Mouse (Mus musculus): ENCODE results near the gene Foxj3. TPM values are rescaled to one million over a fixed set of nuclear protein-coding genes. Genes with fewer than 3 reads are reported as not detected.
A peak's percentile ranks its signal among the peaks of the same experiment; 100 is the strongest.

Gene Foxj3
- polyA plus RNA-seq, 1 experiment, result 19.0 TPM

DNA sequence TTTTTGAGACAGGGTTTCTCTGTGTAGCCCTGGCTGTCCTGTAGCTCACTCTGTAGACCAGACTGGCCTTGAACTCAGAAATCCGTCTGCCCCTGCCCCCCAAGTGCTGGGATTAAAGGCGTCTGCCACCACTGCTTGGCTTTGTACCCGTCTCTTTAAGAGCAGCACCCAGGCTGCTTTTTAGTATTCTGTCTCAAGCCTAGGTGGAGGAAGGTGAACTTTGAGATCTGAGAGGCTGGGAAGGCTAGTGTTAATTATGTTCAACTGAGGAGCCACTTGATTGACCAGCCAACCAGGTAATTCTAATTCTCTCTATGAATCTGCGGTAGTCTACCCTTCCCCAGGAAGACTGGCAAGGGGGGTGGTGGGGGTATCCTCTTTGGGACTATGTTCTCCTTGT is 632 bp downstream of the Foxj3 start:
- WGBS, result 64% methylated on average over 4 of the region's 4 CpGs
- Histone ChIP-seq H3K27me3 (ENCODE audit: control insufficient read depth, insufficient read depth, low read length) (no peaks in the 10 kb centered on the region), H3K27ac (ENCODE audit: insufficient read depth, low read depth, low read length) (peak overlapping the region; percentile 97), H3K4me3 (ENCODE audit: low read depth, low read length) (peak overlapping the region; percentile 26; the same call in 1 of the 2 replicates), H3K36me3 (ENCODE audit: control insufficient read depth, insufficient read depth, low read length) (no peaks in the 10 kb centered on the region), H3K4me1 (ENCODE audit: control insufficient read depth, insufficient read depth, insufficient read length, low read length) (peaks cover 5% of the 10 kb centered on the region; the same call in 1 of the 2 replicates)
- TF ChIP-seq POLR2A (IDR thresholded peaks at IDR 0.05; ENCODE audit: low read depth, low read length) (no peak), CTCF (IDR thresholded peaks at IDR 0.05; ENCODE audit: extremely low read depth, insufficient read length, insufficient replicate concordance, low read depth, low read length) (no peak)

DNA sequence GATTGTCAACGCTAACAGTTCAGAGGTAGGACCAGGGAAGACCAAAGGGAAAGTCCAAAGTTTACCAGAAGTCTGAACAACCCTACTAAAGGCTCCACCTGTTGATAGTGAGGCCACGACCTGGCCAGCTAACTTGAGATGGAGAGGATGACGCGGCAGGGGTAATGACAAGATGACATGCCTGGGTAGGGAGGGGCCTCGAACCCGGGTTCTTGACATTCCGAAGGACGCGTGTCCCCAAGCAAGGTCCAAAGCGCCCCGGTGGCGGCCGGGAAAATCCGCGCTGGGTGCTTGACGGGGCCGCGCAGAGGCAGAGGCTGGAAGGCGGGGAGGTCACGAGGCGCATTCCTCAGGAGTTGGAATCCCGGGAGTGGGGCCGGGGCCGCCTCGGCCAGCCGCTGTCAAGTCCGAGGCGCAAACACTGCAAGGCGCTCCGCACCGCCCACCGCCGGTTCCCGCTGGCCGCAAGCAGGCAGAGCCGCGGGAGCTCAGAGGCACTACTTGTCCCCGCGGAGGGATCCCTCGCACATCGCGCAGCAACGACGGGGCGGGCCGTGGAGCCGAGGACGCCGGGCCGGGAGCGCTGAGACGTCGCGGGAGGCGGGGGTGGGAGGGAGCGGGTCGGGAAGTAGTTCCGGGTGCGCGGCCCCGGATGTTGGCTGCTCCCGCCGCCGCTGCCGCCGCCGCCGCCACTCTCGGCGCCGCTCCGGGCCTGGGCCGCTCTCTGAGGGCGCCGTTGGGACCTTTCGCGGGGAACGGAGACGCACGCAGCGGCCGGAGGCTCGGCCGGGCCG is 2.4 kb downstream of the Foxj3 start, which contains the start of gene Frg2f1:
Gene Frg2f1 (minus strand): TSS at position 499 of the 794 bp plus-strand sequence.
- no peaks in the 10 kb centered on the region for H3K27me3 ChIP-seq (ENCODE audit: control insufficient read depth, insufficient read depth, low read length)
- TF ChIP-seq CTCF (IDR thresholded peaks at IDR 0.05; ENCODE audit: extremely low read depth, insufficient read length, insufficient replicate concordance, low read depth, low read length), result no peak
- no peak for TF ChIP-seq POLR2A (IDR thresholded peaks at IDR 0.05; ENCODE audit: low read depth, low read length)
- WGBS, result 1% methylated on average over 83 of the region's 85 CpGs
- H3K27ac ChIP-seq (ENCODE audit: insufficient read depth, low read depth, low read length), result peak within 1 kb of the TSS; percentile 97
- peaks cover 5% of the 10 kb centered on the region; the same call in 1 of the 2 replicates for H3K4me1 ChIP-seq (ENCODE audit: control insufficient read depth, insufficient read depth, insufficient read length, low read length)
- no peaks in the 10 kb centered on the region for H3K36me3 ChIP-seq (ENCODE audit: control insufficient read depth, insufficient read depth, low read length)
- peak within 1 kb of the TSS; percentile 93 for H3K4me3 ChIP-seq (ENCODE audit: low read depth, low read length)

GRCm38 (mm10) chr4:119539836-119540532 is 3.2 kb downstream of the Foxj3 start:
- WGBS, result 1% methylated on average over 73 of the region's 76 CpGs
- Histone ChIP-seq H3K4me3 (ENCODE audit: low read depth, low read length) (peak overlapping the region; percentile 93), H3K36me3 (ENCODE audit: control insufficient read depth, insufficient read depth, low read length) (no peaks in the 10 kb centered on the region), H3K27me3 (ENCODE audit: control insufficient read depth, insufficient read depth, low read length) (no peaks in the 10 kb centered on the region), H3K27ac (ENCODE audit: insufficient read depth, low read depth, low read length) (peak overlapping the region; percentile 64), H3K4me1 (ENCODE audit: control insufficient read depth, insufficient read depth, insufficient read length, low read length) (peaks cover 5% of the 10 kb centered on the region; the same call in 1 of the 2 replicates)
- TF ChIP-seq CTCF (IDR thresholded peaks at IDR 0.05; ENCODE audit: extremely low read depth, insufficient read length, insufficient replicate concordance, low read depth, low read length), result no peak
- TF ChIP-seq POLR2A (IDR thresholded peaks at IDR 0.05; ENCODE audit: low read depth, low read length), result no peak

DNA sequence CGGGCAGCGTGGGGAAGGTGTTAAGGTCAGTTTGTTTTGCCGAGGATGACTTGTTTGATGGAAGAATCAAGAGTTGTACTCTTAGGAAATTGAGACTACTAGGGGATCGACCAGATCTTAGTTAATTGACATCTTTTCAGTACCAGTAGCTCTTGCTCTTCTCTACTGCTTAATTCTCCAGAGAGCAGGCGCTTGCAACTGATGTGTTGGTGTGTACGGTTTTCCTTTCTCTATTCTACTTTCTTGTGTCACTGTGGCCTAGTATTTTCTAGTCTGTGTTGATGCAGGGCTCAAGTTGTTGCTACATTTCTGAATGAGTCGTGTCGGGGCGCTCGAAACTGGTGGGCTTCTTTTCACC is 3.7 kb downstream of the Foxj3 start:
- H3K4me3 ChIP-seq (ENCODE audit: low read depth, low read length), result peak overlapping the region; percentile 93
- peaks cover 5% of the 10 kb centered on the region; the same call in 1 of the 2 replicates for H3K4me1 ChIP-seq (ENCODE audit: control insufficient read depth, insufficient read depth, insufficient read length, low read length)
- TF ChIP-seq CTCF (IDR thresholded peaks at IDR 0.05; ENCODE audit: extremely low read depth, insufficient read length, insufficient replicate concordance, low read depth, low read length) (no peak), POLR2A (IDR thresholded peaks at IDR 0.05; ENCODE audit: low read depth, low read length) (no peak)
- no peaks in the 10 kb centered on the region for H3K36me3 ChIP-seq (ENCODE audit: control insufficient read depth, insufficient read depth, low read length)
- whole genome bisulfite sequencing, result 6% methylated on average over 10 of the region's 10 CpGs
- H3K27ac ChIP-seq (ENCODE audit: insufficient read depth, low read depth, low read length), result no peak overlapping the region
- no peaks in the 10 kb centered on the region for H3K27me3 ChIP-seq (ENCODE audit: control insufficient read depth, insufficient read depth, low read length)

DNA sequence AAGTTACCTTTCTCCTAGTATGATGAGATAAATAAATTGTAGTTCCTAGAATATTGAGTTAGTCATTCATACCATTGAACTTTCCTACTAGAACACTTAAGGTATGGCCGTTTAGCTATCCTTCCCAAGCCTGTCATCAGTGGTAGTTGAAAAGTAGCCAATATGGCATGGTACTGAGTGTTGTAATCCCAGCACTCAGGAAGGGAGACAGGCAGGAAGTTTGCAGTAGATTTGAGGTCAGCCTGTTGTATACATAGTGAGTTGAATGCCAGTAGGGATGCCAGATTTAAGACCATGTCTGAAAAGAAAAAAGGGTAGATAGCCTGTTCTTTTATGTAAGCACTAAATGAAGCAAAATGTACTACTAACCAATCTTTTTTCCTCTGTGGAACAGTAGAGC is 14.1 kb downstream of the Foxj3 start:
- H3K4me1 ChIP-seq (ENCODE audit: control insufficient read depth, insufficient read depth, insufficient read length, low read length), result no peaks in the 10 kb centered on the region; the same call in none of the 2 replicates
- TF ChIP-seq CTCF (IDR thresholded peaks at IDR 0.05; ENCODE audit: extremely low read depth, insufficient read length, insufficient replicate concordance, low read depth, low read length) (no peak), POLR2A (IDR thresholded peaks at IDR 0.05; ENCODE audit: low read depth, low read length) (no peak)
- H3K36me3 ChIP-seq (ENCODE audit: control insufficient read depth, insufficient read depth, low read length), result no peaks in the 10 kb centered on the region
- no peak overlapping the region for H3K4me3 ChIP-seq (ENCODE audit: low read depth, low read length)
- WGBS, result 31% methylated on average over 1 of the region's 1 CpGs
- no peak overlapping the region for H3K27ac ChIP-seq (ENCODE audit: insufficient read depth, low read depth, low read length)
- no peaks in the 10 kb centered on the region for H3K27me3 ChIP-seq (ENCODE audit: control insufficient read depth, insufficient read depth, low read length)

DNA sequence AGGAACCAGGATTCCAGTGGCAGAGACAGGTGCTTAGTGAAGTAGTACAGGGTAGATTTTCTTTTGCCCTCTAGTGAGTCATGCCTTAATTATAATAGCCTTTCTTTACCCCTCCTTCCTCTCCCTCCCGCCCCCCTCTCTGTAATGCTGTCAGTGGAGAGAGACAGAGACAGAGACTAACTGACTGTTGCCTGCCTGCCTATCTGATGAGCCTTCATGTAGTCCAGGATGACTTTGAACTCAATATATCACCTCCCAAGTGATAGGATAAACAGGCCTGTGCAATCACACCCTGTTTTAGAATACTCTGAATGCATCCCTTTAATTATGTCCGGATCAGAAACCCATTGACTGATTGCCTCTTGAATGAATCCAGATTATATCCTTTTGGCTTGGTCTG is 18.7 kb downstream of the Foxj3 start:
- Histone ChIP-seq H3K4me3 (ENCODE audit: low read depth, low read length) (no peak overlapping the region), H3K36me3 (ENCODE audit: control insufficient read depth, insufficient read depth, low read length) (no peaks in the 10 kb centered on the region), H3K27ac (ENCODE audit: insufficient read depth, low read depth, low read length) (no peak overlapping the region), H3K27me3 (ENCODE audit: control insufficient read depth, insufficient read depth, low read length) (no peaks in the 10 kb centered on the region), H3K4me1 (ENCODE audit: control insufficient read depth, insufficient read depth, insufficient read length, low read length) (no peaks in the 10 kb centered on the region; the same call in none of the 2 replicates)
- WGBS, result 44% methylated on average over 2 of the region's 2 CpGs
- TF ChIP-seq POLR2A (IDR thresholded peaks at IDR 0.05; ENCODE audit: low read depth, low read length) (no peak), CTCF (IDR thresholded peaks at IDR 0.05; ENCODE audit: extremely low read depth, insufficient read length, insufficient replicate concordance, low read depth, low read length) (no peak)

- H3K27ac ChIP-seq (ENCODE audit: insufficient read depth, low read depth, low read length), result no peak overlapping the region
- peaks cover 2% of the 10 kb centered on the region; the same call in 1 of the 2 replicates for H3K36me3 ChIP-seq (ENCODE audit: control insufficient read depth, insufficient read depth, low read length)
- no peaks in the 10 kb centered on the region for H3K27me3 ChIP-seq (ENCODE audit: control insufficient read depth, insufficient read depth, low read length)
- TF ChIP-seq CTCF (IDR thresholded peaks at IDR 0.05; ENCODE audit: extremely low read depth, insufficient read length, insufficient replicate concordance, low read depth, low read length) (no peak), POLR2A (IDR thresholded peaks at IDR 0.05; ENCODE audit: low read depth, low read length) (no peak)
- H3K4me1 ChIP-seq (ENCODE audit: control insufficient read depth, insufficient read depth, insufficient read length, low read length), result no peaks in the 10 kb centered on the region
- H3K4me3 ChIP-seq (ENCODE audit: low read depth, low read length), result no peak overlapping the region
These were observed 26.3 kb downstream of the Foxj3 start for GRCm38 (mm10) chr4:119563136-119563535.

Measured in small intestine, adult 2 months (tissue).